Mouse (Mus musculus) cerebellum, postnatal 14 days (tissue): ENCODE data around the gene Opa1.

Experiments used
- DNase-seq, 2 experiments: peaks; one replicate each; pipeline ENCODE4 v3.0.0; 2021; ENCODE audit warnings: mixed read lengths in 2 of 2

Gene Opa1

DNA sequence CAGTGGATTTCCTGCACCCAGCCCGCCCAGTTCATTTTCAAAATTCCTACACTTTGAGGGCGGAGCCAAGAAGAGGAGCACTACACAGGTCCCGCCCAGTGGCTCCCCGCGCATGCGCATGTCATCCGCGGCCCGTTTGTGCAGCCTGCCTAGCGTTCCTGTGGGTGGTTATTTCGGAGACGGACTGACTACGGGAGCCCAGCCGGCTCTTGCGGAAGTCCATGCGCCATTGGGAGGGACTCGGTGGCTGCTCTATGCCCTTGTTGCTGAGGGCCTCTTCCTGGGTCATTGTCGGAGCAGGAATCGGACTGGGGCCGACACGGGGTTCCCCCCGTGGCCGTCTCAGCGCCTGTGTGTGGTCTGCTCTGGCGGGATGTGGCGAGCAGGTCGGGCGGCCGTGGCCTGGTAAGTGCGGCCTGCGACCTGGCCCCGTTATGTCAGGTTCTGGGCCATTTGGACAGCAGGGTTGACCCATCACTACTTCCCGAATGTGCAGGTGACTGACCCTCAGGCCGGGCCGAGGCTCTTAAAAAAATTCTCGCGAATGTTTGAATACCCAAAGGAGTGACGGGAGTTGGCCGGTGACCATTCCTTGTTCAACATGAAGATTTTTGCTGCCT, at the start of gene Opa1:
Gene Opa1, plus strand, starts transcription at position 168 of the 620 bp plus-strand sequence.
- DNase-seq, result peak; percentile 99 to 100

DNA sequence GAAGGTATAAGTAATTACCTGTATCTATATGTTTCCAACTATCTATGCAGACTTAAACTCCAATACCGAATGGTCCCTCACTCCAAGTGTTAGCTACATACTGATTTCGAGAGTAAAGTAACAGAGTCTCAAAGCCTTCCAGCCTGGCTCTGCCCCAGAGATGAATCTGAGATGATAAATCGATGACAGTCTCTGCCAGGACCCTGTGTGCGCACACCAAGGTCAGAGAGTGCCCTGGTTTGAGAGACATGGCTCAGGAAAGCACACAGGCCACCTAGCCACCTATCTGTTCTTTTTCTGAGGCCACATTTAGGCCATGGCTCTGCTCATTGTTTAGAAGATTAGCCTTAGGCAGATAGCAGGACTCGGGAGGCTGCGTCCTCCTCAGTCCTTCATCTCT, 45.5 kb upstream of the Opa1 start:
- DNase-seq, result no peak

DNA sequence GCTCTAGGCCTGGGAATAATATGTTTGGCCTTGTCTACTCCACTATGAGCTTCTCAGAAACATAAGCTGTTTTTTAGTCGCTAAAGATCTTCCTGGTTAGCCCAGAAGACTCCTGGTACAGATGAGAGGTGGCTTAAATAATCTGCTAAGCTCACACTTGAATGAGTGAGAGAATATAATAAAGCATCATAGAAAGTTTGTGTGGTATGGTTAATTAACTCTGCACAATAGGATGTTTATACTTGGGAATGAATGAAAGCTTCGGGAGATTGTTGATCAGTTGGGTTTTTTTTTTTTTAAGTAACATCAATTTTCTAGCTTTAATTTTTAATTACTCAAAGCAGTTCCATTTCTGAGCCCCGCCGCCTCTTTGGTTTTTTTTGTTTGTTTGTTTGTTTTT, 43.3 kb upstream of the Opa1 start:
- no peak for DNase-seq

DNA sequence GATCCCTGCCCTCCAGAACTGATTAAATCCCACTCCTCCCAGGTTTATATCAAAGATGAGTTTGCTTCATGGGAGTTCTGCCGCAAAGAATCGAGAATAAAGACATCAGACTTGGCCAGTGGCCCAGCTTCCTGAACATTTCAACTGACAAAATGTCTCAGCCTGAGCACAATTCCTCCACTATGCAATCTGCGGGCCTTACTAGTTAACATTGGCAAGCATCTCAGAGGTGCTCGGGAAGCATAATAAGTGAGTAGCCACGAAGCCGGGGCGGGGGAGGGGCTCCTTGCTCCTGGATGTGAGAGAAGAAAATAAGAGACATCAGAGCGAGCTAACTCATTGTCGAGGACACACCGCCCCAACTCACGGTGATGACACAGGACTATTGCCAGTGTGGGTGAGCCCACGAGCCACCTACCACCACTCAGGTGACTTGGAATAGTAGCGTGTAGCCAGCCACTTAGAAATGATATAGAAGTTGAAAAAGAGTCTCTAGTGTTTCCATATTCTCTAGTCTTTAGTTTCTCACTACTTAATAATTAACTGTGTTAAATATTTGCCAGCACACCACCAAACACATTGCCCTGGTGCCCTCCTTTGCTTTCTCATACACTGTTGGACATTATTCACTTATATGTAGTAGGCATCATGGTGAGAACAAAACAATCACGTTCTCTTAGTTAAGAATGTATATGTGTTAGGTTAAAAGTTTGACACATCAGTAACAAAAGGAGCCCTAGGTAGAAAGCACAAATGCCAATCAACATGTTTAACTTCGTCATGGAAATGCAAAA, 42.5 kb upstream of the Opa1 start:
- peak; percentile 15 to 33 for DNase-seq

DNA sequence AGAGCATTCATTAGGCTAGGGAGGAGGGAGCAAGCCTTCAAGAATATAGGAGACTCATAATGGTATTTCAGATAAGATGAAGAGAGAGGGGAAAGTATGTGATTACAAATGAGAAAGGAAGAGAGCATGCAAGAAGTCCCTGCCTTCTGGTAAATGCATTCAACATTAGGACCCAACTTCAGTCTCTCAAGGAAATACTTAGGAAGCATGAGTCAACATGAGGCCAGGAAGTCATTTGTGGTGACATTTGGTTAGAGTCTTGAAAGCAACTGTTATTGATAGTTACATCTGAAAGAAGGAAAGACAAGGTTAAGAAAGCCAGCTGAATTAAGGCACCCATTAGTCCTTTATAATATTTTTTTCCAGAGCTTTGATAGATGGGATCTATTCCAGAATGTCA, 39.2 kb upstream of the Opa1 start:
- DNase-seq, result no peak

DNA sequence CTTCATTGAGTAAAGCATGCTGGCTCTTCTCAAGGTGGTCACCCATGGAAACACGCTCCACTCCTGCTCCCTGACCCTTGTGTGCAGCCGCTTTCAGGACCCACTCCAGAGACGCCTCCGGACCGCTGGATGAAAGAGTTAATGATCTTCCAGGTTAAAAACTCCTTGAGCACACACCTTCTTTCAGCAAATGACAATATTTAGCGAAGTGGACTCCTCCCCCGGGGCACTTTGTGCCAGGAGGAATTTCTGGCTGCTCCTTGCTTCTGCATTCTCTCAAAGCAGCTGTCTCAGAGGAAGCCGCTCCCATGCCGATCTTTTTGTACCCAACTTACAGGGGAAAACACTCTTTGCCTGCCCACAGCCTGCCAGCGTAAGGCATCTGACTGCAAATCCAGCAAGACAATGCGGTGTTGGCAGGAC, 37.9 kb upstream of the Opa1 start:
- peak in 1 of 2 experiments; percentile 7 for DNase-seq

DNA sequence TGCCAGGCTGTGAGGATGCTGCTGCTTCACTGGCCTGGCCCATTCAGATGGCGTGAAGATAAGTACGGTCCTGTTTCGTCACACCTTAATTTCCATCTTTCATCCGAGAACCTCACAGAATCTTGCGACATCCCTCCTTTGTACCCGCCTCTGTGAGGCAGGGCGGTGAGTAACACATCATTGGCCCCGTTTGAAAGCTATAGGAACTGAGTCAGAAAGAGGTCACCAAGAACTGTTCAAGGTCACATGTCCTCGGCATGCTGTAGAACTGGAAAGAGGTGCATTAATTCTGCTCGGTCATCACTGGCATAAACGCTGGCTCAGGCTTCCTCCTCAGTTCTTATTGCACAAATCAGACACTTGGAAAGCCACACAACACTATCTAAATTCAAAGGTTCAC, 34.3 kb upstream of the Opa1 start, which contains the start of gene Atp13a4:
Gene Atp13a4, minus strand, starts transcription at position 36 of the 400 bp plus-strand sequence.
- no peak for DNase-seq

DNA sequence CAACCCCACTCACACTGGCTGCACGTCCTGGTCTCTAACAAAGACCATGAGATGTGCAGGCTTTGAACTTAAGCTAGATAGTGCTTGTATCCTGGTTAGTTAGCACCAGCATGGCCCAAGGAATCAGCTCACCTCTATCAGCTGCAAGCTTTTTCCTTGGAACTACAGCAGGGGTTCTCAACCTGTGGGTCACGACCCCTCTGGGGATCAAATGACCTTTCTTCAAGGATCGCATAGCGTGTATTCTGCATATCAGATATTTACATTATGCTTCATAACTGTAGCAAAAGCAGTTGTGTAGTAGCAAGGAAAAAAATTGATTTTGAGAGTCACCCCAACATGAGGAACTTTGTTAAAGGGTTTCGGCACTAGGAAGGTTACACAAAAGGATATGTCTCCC, 19.5 kb upstream of the Opa1 start:
- DNase-seq, result no peak

DNA sequence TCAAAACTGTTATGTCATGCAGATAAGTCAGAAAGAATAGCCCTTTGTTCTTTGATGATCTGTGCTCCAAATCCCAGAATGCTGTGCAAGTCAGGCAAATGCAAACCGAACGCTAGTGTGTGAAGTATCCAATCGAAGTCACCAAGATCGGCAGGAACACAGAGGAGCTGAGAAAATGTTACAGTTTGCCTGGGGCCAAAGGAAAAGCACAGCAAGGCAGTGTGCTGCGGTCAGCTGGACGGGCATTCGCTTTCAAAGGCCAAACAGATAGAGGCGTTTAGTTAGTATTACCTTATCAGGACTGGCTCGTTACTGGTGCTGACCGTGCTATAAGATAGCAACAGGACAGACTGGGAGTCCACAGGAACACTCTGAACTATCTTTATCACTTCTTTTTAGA, 18.7 kb upstream of the Opa1 start:
- no peak for DNase-seq

DNA sequence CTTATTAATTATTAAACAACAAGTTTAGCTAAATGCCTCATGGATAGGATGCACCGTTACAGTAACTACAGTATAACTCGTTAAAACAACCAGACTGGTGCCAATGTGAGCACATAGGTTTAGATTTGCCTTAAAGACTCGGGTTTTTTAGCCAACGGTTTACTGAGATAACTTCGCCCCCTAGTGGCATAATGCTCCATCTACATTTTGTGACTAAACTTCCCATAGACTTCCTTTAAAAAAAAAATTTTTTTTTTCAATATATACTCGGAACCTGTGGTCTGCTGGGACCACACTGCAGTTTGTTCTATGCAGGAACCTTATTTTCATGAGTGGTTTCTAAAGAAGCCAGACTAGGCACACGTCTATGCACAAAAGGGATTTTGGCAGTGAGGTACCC, 18.3 kb upstream of the Opa1 start:
- peak; percentile 78 to 79 for DNase-seq

DNA sequence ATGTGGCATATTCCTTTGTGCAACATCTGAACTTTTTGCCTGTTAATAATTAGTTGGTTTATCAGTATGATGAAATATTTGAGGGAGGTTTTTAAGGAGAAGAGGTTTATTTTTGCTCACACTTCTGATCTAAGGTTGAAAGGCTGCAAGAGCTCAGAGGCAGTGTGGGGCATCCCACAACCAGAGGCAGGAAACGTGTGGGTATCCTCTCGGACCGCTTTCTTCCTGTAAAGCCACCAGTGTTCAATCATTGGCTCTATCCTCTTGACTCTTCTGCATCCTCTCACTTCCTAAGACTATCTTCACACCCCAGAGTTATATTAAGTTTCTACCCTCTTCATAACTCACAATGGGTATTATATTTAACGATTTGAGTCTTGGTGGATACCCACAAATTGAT, 5.1 kb upstream of the Opa1 start:
- no peak for DNase-seq

DNA sequence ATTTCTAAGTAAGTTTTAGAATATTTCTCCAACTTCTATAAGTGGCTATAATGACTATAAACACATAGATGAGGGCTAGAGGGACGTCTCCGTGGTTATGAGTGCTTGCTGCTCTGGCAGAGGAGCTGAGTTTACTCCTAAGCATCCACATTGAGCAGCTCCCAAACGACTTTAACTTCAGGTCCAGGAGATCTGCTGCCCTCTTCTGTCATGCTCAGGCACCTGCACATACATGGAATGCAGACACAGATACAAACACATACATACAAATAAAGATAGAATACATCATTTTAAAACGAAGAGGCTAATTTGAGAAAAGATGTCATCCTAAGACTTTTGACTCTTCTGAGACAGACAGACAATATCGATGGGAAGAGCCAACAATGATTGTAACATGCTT, 3.5 kb upstream of the Opa1 start:
- DNase-seq, result peak; percentile 44 to 56

DNA sequence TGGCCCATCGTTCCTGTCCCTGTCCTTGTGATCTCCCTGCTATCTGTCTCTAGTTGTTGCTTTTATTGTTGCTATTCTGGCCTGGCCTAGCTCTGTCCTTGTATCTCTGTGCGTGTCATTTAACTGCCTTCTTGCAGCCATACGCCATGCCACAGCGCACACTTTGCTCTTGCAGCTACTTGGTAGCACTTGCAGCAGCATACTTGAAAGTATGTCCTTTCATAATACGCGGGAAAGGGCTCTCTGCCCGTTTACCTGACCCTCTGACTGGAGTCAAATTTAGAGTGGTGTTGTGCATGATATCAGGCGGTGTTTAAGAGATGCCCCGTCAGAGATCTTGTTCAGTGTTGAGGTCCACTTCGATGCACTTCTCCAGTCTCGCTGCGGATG, 648 bp downstream of the Opa1 start:
- DNase-seq, result no peak

DNA sequence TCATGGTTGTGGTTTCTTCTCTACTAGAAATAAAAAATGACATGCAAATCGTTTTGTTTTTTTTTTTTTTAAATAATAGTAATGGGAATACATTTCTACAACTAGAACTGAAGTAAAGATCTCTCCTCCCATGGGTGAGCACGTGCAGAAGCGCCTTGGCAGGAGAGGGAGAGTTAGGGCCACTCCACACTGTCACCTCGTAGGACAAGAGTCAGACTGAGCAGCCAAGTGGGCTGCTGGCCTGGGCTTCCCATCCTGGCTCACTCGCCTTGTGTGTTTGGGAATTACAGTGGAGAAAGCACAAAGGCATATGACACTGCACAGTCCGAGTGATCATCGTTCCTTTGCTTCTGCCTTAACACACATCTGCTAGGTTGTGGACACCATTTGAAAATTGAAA, 13.0 kb downstream of the Opa1 start:
- no peak for DNase-seq

DNA sequence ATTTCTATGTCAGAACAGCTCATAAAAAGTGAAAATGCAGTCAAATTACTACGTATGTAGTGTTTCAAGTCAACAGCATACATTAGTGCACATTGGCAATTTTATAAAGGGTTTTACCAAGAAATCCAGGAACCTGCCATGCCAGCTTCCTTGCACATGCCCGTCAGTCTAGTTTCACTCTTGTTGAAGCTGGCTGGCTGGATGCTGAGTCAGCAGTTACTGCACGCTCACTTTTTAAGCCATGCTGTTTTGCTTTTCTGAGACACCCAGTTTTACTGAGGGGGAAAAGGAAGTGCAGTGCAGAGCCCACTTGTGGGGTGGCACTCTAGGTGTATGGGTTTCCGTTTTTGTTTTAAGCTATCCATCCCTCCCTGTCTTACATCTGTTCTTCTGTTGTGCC, 18.0 kb downstream of the Opa1 start:
- DNase-seq, result no peak

DNA sequence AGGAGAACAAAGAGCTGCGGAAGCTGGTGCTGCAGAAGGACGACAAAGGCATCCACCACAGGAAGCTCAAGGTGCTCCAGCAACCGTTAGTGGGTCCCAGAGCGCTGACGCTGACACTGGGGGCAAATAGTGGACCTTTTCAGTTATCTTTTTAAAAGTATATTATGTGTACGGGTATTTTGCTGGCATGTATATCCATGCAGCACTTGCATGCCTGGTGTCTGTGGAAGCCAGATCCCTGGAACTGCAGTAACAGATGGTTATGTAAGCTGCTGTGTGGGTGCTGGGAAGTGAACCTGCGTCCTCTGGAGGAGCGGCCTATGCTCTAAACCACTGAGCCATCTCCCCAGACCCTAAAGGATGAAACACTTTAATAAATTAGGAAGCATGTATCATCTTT, 26.4 kb downstream of the Opa1 start:
- DNase-seq, result no peak

DNA sequence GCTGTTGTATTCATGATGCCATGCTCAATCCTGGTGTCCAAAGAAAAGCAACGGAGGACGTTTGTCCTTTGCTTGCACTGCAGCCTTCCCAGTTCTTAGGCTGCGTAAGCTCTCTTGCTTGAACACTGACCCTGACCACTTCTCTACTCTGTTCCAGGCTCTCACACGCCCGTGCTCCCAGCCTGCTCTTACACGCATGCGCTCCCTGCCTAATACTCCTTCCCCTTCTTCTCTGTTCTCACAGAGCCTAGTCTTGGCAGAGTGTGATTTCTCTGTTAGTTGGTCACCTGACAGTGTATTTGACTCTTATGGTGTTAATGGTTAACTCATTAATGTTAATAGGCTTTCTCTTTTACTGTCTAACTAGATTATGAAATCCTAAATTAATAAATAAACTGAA, 28.0 kb downstream of the Opa1 start:
- no peak for DNase-seq

DNA sequence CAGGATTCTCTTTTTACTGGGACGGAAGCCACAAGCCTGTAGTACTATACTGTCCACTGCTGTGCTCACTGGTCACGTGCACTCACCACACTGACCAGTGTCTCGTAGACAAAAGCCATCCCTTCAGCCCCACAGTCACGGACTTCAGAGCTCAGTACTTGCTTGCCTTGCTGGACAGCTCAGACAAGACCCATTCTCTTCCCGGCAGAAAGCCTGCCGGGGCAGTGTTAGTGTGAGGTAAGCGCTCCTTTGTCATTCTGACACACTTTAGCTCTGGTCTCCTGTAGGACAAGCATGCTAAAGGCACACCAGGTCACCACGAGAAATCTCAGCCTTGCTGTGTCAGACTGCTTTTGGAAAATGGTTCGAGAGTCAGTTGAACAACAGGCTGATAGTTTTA, 35.6 kb downstream of the Opa1 start:
- DNase-seq, result no peak

DNA sequence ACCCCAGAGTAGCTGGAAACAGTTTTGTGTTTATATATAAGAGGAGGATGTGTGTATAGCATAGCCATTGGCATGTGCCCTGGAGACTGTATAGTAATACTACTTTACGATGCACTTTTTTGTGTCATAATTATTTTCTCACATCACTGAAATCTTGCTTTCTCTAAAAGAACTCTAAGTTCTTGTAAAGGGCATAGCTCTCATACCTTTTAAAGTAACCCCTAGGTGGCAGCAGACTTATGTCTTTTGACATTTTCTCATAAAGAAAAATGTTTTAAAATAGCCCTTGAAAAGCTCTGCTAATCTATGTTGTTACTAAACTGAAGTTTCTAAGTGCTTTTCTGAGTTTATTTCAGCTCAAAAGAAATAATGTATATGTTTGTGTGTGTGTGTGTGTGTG, 49.9 kb downstream of the Opa1 start:
- peak; percentile 14 to 40 for DNase-seq

DNA sequence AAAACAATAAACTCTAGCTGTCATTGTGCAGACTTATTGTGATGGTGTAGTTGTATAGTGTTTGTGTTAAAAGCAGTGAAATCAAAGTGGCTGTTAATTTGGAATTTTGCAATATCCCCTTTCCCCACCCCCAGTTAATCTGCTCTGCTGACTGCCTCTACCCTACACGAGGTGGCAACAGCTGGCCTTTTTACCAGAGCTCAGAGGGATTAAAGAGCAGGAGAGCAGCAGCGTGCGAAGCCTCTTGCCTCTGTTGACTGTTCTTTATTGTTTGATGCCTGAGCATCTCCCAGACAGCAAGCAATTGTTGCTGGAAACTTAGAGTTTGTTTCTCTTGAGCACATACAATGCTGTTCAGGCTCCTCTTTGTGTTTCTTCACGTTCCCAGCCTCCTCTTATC, 56.6 kb downstream of the Opa1 start:
- DNase-seq, result no peak

DNA sequence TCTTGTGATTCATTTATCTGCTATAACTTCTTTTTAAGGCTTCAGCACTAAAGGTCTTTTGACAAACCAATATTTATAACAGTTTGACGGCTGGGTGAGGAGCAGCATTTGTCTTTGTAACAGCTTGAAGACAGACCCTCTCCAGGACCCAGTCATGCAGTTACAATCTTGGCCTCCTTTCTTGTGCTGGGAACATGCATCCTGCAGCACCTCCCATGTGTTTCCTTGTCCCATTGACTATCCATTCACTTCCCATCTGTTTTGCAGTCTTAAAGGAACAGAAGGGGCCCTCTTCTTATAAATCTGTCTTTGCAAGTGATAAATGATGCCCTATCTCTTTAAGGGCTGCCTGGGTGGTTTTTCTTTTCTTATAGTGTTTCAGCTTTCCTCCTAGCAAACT, 63.2 kb downstream of the Opa1 start:
- peak; percentile 29 to 60 for DNase-seq

DNA sequence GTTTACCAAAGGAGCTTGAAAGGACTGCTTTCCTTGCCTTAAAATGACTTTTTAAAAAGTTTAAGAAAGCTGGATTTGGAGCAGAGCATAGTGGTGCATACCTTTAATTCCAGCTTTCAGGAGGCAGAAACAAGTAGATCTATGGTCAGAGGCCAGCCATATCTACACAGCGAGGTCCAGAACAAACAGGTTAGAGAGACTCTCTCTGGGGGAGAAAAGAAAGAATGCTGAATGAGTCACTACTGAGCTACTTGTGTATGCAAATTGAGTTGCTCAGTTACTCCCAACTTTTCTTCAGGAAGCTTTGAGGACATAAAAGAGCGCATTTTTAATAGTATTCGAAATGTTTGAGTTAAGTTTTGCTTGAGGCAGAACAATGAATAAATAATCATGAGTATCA, 65.7 kb downstream of the Opa1 start:
- no peak for DNase-seq

DNA sequence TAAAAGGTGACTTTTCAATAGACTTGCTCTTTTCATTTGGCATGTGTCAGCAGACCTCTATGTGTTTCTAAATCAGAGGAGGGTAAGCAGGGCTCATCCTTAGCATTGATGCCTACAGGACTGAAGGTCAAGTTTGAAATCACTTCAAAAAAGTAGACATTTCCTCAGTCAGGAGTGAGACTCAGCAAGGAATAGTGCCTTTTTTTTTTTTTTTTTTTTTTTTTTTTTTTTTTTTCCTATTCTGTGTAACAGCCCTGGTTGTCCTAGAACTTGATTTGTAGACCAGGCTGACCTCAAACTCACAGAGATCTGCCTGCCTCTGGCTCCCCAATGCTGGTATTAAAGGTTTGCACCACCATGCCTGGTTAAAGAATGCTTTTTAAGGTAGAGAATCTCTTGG, 67.1 kb downstream of the Opa1 start:
- DNase-seq, result no peak

DNA sequence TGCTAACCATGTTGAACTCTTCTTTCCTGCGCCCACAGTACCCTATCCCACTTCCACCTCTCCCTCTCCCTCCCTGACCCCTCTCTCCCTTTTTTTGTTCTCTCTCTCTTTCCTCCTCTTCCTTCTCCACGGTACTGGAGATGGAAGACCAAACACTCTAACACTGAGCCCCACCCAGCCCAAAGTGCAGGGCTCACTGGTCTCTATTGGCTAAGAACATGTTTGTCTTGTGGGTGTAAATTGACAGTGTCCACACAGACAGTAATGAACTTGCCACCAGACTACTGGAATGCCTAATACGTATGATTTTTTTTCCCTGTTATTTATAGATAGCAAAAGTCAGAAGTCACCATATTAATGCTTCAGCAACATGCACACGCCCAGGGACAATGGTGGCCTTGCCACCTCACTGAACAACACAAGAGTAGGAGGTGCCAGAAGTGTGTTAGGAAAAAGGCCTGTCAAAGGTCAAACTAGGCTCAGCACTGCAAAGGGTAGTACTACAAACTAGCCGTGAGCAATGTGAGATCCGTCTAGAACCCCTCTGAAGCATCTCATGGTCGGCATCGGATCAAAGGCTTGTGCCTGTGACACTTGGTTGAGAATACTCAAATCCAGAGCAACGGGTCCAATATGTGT, 77.2 kb downstream of the Opa1 start:
- no peak for DNase-seq
